8 mouse cellular contexts compared by ENCODE assay signal in genomic region chr2:119742461-119743175, GRCm38 (mm10). TPM values are rescaled to one million over a fixed set of nuclear protein-coding genes. Genes with fewer than 3 reads are reported as not detected.
DNase-seq lines count a peak whose midpoint lies in the region; ATAC-seq and TF ChIP-seq lines count a peak whose summit lies in the region.

No protein-coding gene starts in this region.

- H3K4me3 ChIP-seq in limb, embryonic 11.5 days (ENCODE audit: low read depth, low read length), result peak overlapping the region; percentile 47
- H3K4me3 ChIP-seq in midbrain, embryonic 14.5 days (replicated peaks; ENCODE audit: low read depth, low read length), result peak overlapping the region; percentile 51
- peak overlapping the region; percentile 68 for H3K4me3 ChIP-seq in stomach, postnatal 0 days (ENCODE audit: low read depth, low read length)

- ATAC-seq in limb, embryonic 11.5 days (ENCODE audit: insufficient number of reproducible peaks, low FRiP score, low TSS enrichment, low read depth), result peak; percentile 13; the same call in 1 of the 2 replicates
- peak; percentile 44 for ATAC-seq in midbrain, embryonic 14.5 days (ENCODE audit: low FRiP score, low TSS enrichment)
- ATAC-seq in stomach, postnatal 0 days (ENCODE audit: low FRiP score, low TSS enrichment), result no peak

- under 1% methylated on average over 70 of the region's 70 CpGs for WGBS in limb, embryonic 11.5 days
- WGBS in midbrain, embryonic 14.5 days, result under 1% methylated on average over 70 of the region's 70 CpGs
- 1% methylated on average over 61 of the region's 70 CpGs for WGBS in stomach, postnatal 0 days

- peak overlapping the region; percentile 98 for H3K4me2 ChIP-seq in limb, embryonic 11.5 days (ENCODE audit: low read depth, severe bottlenecking)
- peak overlapping the region; percentile 96 for H3K4me2 ChIP-seq in midbrain, embryonic 14.5 days (ENCODE audit: low read length)
- H3K4me2 ChIP-seq in stomach, postnatal 0 days (replicated peaks; ENCODE audit: low read depth), result peak overlapping the region; percentile 100

- peak overlapping the region; percentile 60 for H3K9ac ChIP-seq in limb, embryonic 11.5 days (ENCODE audit: low read length)
- peak overlapping the region; percentile 40; the same call in 1 of the 2 replicates for H3K9ac ChIP-seq in midbrain, embryonic 14.5 days (replicated peaks; ENCODE audit: low read length)
- peak overlapping the region; percentile 66 for H3K9ac ChIP-seq in stomach, postnatal 0 days (ENCODE audit: low read length)

- TF ChIP-seq CTCF in stomach, postnatal 0 days (IDR thresholded peaks at IDR 0.05; ENCODE audit: low read depth), result no peak

- no peak overlapping the region for H3K27ac ChIP-seq in limb, embryonic 11.5 days (replicated peaks; ENCODE audit: low read depth, low read length)
- H3K27ac ChIP-seq in midbrain, embryonic 14.5 days (replicated peaks; ENCODE audit: low read depth, low read length), result no peak overlapping the region
- peak overlapping the region; percentile 91 for H3K27ac ChIP-seq in stomach, postnatal 0 days (replicated peaks)

- TF ChIP-seq EP300 in stomach, postnatal 0 days (optimal IDR thresholded peaks at IDR 0.05), result no peak

- no peaks in the 10 kb centered on the region for H3K9me3 ChIP-seq in limb, embryonic 11.5 days (ENCODE audit: control insufficient read depth, low read length)
- no peaks in the 10 kb centered on the region for H3K9me3 ChIP-seq in midbrain, embryonic 14.5 days (ENCODE audit: control insufficient read depth, low read length)
- H3K9me3 ChIP-seq in stomach, postnatal 0 days (ENCODE audit: control insufficient read depth, low read length), result no peaks in the 10 kb centered on the region

- H3K4me1 ChIP-seq in limb, embryonic 11.5 days (ENCODE audit: control insufficient read depth, insufficient read depth, low read length), result peaks cover 14% of the 10 kb centered on the region
- peaks cover 20% of the 10 kb centered on the region; the same call in 1 of the 2 replicates for H3K4me1 ChIP-seq in midbrain, embryonic 14.5 days (ENCODE audit: control insufficient read depth, insufficient read depth, low read length)
- peaks cover 3% of the 10 kb centered on the region; the same call in 1 of the 2 replicates for H3K4me1 ChIP-seq in stomach, postnatal 0 days (replicated peaks; ENCODE audit: control insufficient read depth, insufficient read depth)

- intact Hi-C loops in heart, postnatal 36 days (cut with DNase I), result loop anchor here (5.0 kb wide), 1 partner anchor 195 kb away; the partner anchor contains the start of genes Chp1 and Exd1

- peaks cover 35% of the 10 kb centered on the region for H3K27me3 ChIP-seq in limb, embryonic 11.5 days (ENCODE audit: control insufficient read depth, insufficient read depth, low read length)
- peaks cover 38% of the 10 kb centered on the region for H3K27me3 ChIP-seq in midbrain, embryonic 14.5 days (ENCODE audit: control insufficient read depth, insufficient read depth, low read length)
- H3K27me3 ChIP-seq in stomach, postnatal 0 days (ENCODE audit: control insufficient read depth, insufficient read depth, low read length), result no peaks in the 10 kb centered on the region

- H3K36me3 ChIP-seq in limb, embryonic 11.5 days (ENCODE audit: control insufficient read depth, insufficient read depth, low read length), result no peaks in the 10 kb centered on the region
- H3K36me3 ChIP-seq in midbrain, embryonic 14.5 days (ENCODE audit: control insufficient read depth, insufficient read depth, low read length), result no peaks in the 10 kb centered on the region
- no peaks in the 10 kb centered on the region for H3K36me3 ChIP-seq in stomach, postnatal 0 days (ENCODE audit: control insufficient read depth, insufficient read depth, low read length)

- DNase-seq in cerebellum, postnatal 10 days, result peak; percentile 32 to 36
- DNase-seq in cerebellum, adult 11-12 months, result no peak
- DNase-seq in CD4-positive helper T cell, adult 2 months (ENCODE audit: low read depth, low spot score), result peak; percentile 73
- peak; percentile 34 for DNase-seq in embryo, embryonic 10.5 days (ENCODE audit: low spot score)
- peak; percentile 27 to 32 for DNase-seq in heart, postnatal 36 days
- DNase-seq in limb, embryonic 11.5 days (ENCODE audit: low spot score), result peak; percentile 67
- DNase-seq in midbrain, embryonic 14.5 days, result peak; percentile 47
- DNase-seq in stomach, postnatal 0 days (ENCODE audit: low spot score), result peak; percentile 81

RNA-seq across cellular contexts. Expression of gene Itpka, which starts 0.5 kb away (rescaled TPM):
- under 1 TPM; 0.38 to 0.53 TPM for total RNA-seq in heart, postnatal 36 days (2021)
- 0.64 and 0.81 TPM in 2 replicates for polyA plus RNA-seq in limb, embryonic 11.5 days (2014; fragmentation: Nextera tagmentation; extraction: Ambion mirVana)
- polyA plus RNA-seq in midbrain, embryonic 14.5 days (2014; fragmentation: Nextera tagmentation; extraction: Ambion mirVana), result 0.12 and 0.18 TPM in 2 replicates
- 9.8 and 12.1 TPM in 2 replicates for polyA plus RNA-seq in stomach, postnatal 0 days (2015; fragmentation: Nextera tagmentation; extraction: Ambion mirVana)

RNA-seq across cellular contexts. Expression of gene Ltk, which starts 17.6 kb away (rescaled TPM):
- not detected for total RNA-seq in heart, postnatal 36 days (2021)
- polyA plus RNA-seq in limb, embryonic 11.5 days (2014; fragmentation: Nextera tagmentation; extraction: Ambion mirVana), result not detected in 2 replicates
- polyA plus RNA-seq in midbrain, embryonic 14.5 days (2014; fragmentation: Nextera tagmentation; extraction: Ambion mirVana), result 1.5 and 3.0 TPM in 2 replicates
- polyA plus RNA-seq in stomach, postnatal 0 days (2015; fragmentation: Nextera tagmentation; extraction: Ambion mirVana), result 2.2 and 2.3 TPM in 2 replicates

RNA-seq across cellular contexts. Expression of gene Rpap1, which starts 44.7 kb away (rescaled TPM):
- 10 to 100 TPM; 13.2 to 13.4 TPM for total RNA-seq in heart, postnatal 36 days (2021)
- polyA plus RNA-seq in limb, embryonic 11.5 days (2014; fragmentation: Nextera tagmentation; extraction: Ambion mirVana), result 26.3 and 30.7 TPM in 2 replicates
- 12.5 and 21.3 TPM in 2 replicates for polyA plus RNA-seq in midbrain, embryonic 14.5 days (2014; fragmentation: Nextera tagmentation; extraction: Ambion mirVana)
- 10.1 and 10.4 TPM in 2 replicates for polyA plus RNA-seq in stomach, postnatal 0 days (2015; fragmentation: Nextera tagmentation; extraction: Ambion mirVana)

RNA-seq across cellular contexts. Expression of gene Tyro3, which starts 54.9 kb away (rescaled TPM):
- 1 to 10 TPM; 1.7 to 2.4 TPM for total RNA-seq in heart, postnatal 36 days (2021)
- polyA plus RNA-seq in limb, embryonic 11.5 days (2014; fragmentation: Nextera tagmentation; extraction: Ambion mirVana), result 27.0 and 30.1 TPM in 2 replicates
- 20.0 and 20.2 TPM in 2 replicates for polyA plus RNA-seq in midbrain, embryonic 14.5 days (2014; fragmentation: Nextera tagmentation; extraction: Ambion mirVana)
- polyA plus RNA-seq in stomach, postnatal 0 days (2015; fragmentation: Nextera tagmentation; extraction: Ambion mirVana), result 20.6 and 22.8 TPM in 2 replicates
